In genomic region chr3:96398911-96399310, GRCm38 (mm10) we compare ENCODE assay signal across 13 mouse cellular contexts. TPM values are rescaled to one million over a fixed set of nuclear protein-coding genes. Genes with fewer than 3 reads are reported as not detected.
DNase-seq lines count a peak whose midpoint lies in the region.
"Had no signal": no experiment of that assay in that cellular context is flagged by ENCODE, and none has a peak within 500 bp of the region (broad histone marks: within the 10 kb centered on the region; RNA-seq: fewer than 3 reads in every experiment).

No protein-coding gene starts in this region.

- intact Hi-C loops in heart, postnatal 10 days (cut with DNase I): no loop called here

- peak; percentile 20 to 35 for DNase-seq in right cerebral cortex, adult 2 months (ENCODE audit: low spot score in 2 of 2)
- DNase-seq in right cerebral cortex, postnatal 25 days: no peak
- DNase-seq in MEL-GATA-1-ER (ENCODE audit: extremely low read depth, low read depth): peak; percentile 97
- DNase-seq in embryo, embryonic 9.5 days (ENCODE audit: extremely low spot score): peak; percentile 83
- peak; percentile 72 for DNase-seq in yolk sac, embryonic 10.5 days (ENCODE audit: low spot score)
- DNase-seq in layer of hippocampus, postnatal 25 days (ENCODE audit: extremely low spot score in 1 of 2, low spot score in 1 of 2): no peak
- DNase-seq in heart, postnatal 10 days: no peak
- DNase-seq: adrenal gland, postnatal 36 days; cerebellum, adult 2 months; heart, postnatal 14 days; kidney, postnatal 14 days had no signal

RNA-seq across cellular contexts. Expression of gene BC107364, which starts 53.2 kb away (rescaled TPM):
- total RNA-seq in layer of hippocampus, postnatal 25 days (2021): not detected
- not detected for total RNA-seq in heart, postnatal 10 days (2021)
- total RNA-seq: adrenal gland, postnatal 36 days; heart, postnatal 14 days; left cerebral cortex, adult 2 months; megakaryocyte-erythroid progenitor cell, adult 5-6 weeks had no signal

Comparison
In these comparisons a context has a peak if more than half of its experiments do, and no peak if none do; other contexts are left out.
1. DNase-seq: peak in right cerebral cortex, adult 2 months (2 of 2), MEL-GATA-1-ER (single experiment), embryo, embryonic 9.5 days (single experiment) and yolk sac, embryonic 10.5 days (single experiment); none in right cerebral cortex, postnatal 25 days (single experiment), layer of hippocampus, postnatal 25 days (0 of 2) and heart, postnatal 10 days (0 of 2).